ENCODE assay signal across 8 mouse cellular contexts in genomic region chr17:15830171-15830765, GRCm38 (mm10). TPM values are rescaled to one million over a fixed set of nuclear protein-coding genes. Genes with fewer than 3 reads are reported as not detected.
DNase-seq lines count a peak whose midpoint lies in the region; ATAC-seq and TF ChIP-seq lines count a peak whose summit lies in the region.

No protein-coding gene starts in this region.

- peaks cover 40% of the 10 kb centered on the region for H3K4me1 ChIP-seq in megakaryocyte, embryonic 14.5 days
- peaks cover 41% of the 10 kb centered on the region for H3K4me1 ChIP-seq in forebrain, embryonic 15.5 days
- no peaks in the 10 kb centered on the region; the same call in 1 of the 2 replicates for H3K4me1 ChIP-seq in intestine, postnatal 0 days (replicated peaks; ENCODE audit: control insufficient read depth, insufficient read depth, low read length)
- peaks cover 31% of the 10 kb centered on the region for H3K4me1 ChIP-seq in midbrain, embryonic 12.5 days

- no peak for DNase-seq in urinary bladder, postnatal 14 days (ENCODE audit: low spot score)
- DNase-seq in T-cell, adult 2 months (ENCODE audit: low spot score), result no peak

- peak overlapping the region; percentile 91 for H3K27ac ChIP-seq in forebrain, embryonic 15.5 days (replicated peaks)
- H3K27ac ChIP-seq in intestine, postnatal 0 days (ENCODE audit: low read depth, low read length), result peak overlapping the region; percentile 74
- peak overlapping the region; percentile 94 for H3K27ac ChIP-seq in midbrain, embryonic 12.5 days (replicated peaks)

- peak overlapping the region; percentile 88 for H3K4me3 ChIP-seq in megakaryocyte, embryonic 14.5 days (replicated peaks)
- H3K4me3 ChIP-seq in forebrain, embryonic 15.5 days, result peak overlapping the region; percentile 59
- peak overlapping the region; percentile 61 for H3K4me3 ChIP-seq in intestine, postnatal 0 days (ENCODE audit: low read depth, low read length)
- H3K4me3 ChIP-seq in midbrain, embryonic 12.5 days, result peak overlapping the region; percentile 70

- no peaks in the 10 kb centered on the region for H3K36me3 ChIP-seq in megakaryocyte, embryonic 14.5 days (replicated peaks; ENCODE audit: low read length)
- H3K36me3 ChIP-seq in forebrain, embryonic 15.5 days, result no peaks in the 10 kb centered on the region
- H3K36me3 ChIP-seq in intestine, postnatal 0 days (ENCODE audit: control insufficient read depth, insufficient read depth), result no peaks in the 10 kb centered on the region
- no peaks in the 10 kb centered on the region for H3K36me3 ChIP-seq in midbrain, embryonic 12.5 days

- peak overlapping the region; percentile 79 for H3K4me2 ChIP-seq in forebrain, embryonic 15.5 days (replicated peaks)
- peak overlapping the region; percentile 96 for H3K4me2 ChIP-seq in intestine, postnatal 0 days (replicated peaks; ENCODE audit: low read depth)
- peak overlapping the region; percentile 77 for H3K4me2 ChIP-seq in midbrain, embryonic 12.5 days (replicated peaks)

- peak overlapping the region; percentile 69 for H3K9ac ChIP-seq in forebrain, embryonic 15.5 days (replicated peaks)
- H3K9ac ChIP-seq in intestine, postnatal 0 days (ENCODE audit: low read depth, low read length), result peak overlapping the region; percentile 58
- H3K9ac ChIP-seq in midbrain, embryonic 12.5 days (replicated peaks), result peak overlapping the region; percentile 84

- peaks cover 16% of the 10 kb centered on the region; the same call in 1 of the 2 replicates for H3K9me3 ChIP-seq in megakaryocyte, embryonic 14.5 days
- no peaks in the 10 kb centered on the region for H3K9me3 ChIP-seq in forebrain, embryonic 15.5 days
- no peaks in the 10 kb centered on the region for H3K9me3 ChIP-seq in intestine, postnatal 0 days (ENCODE audit: control insufficient read depth)
- H3K9me3 ChIP-seq in midbrain, embryonic 12.5 days, result no peaks in the 10 kb centered on the region

- no peak for TF ChIP-seq CTCF in intestine, postnatal 0 days (IDR thresholded peaks at IDR 0.05; ENCODE audit: low read depth)

- 0% methylated on average over 34 of the region's 34 CpGs for WGBS in forebrain, embryonic 15.5 days
- 1% methylated on average over 34 of the region's 34 CpGs for WGBS in intestine, postnatal 0 days
- WGBS in midbrain, embryonic 12.5 days, result 1% methylated on average over 33 of the region's 34 CpGs

- no peak for ATAC-seq in megakaryocyte, adult 5-6 weeks (ENCODE audit: poor library complexity, severe bottlenecking)
- ATAC-seq in forebrain, embryonic 15.5 days (replicated peaks), result no peak
- ATAC-seq in intestine, postnatal 0 days, result no peak
- no peak; the same call in 1 of the 2 replicates for ATAC-seq in midbrain, embryonic 12.5 days (ENCODE audit: low FRiP score, low read depth)
- ATAC-seq in erythroid progenitor cell, adult 5-6 weeks (replicated peaks; ENCODE audit: low FRiP score, poor library complexity, severe bottlenecking), result no peak

- peaks cover 70% of the 10 kb centered on the region for H3K27me3 ChIP-seq in megakaryocyte, embryonic 14.5 days (replicated peaks)
- no peaks in the 10 kb centered on the region for H3K27me3 ChIP-seq in forebrain, embryonic 15.5 days
- H3K27me3 ChIP-seq in intestine, postnatal 0 days (replicated peaks; ENCODE audit: control insufficient read depth, insufficient read depth, low read length), result no peaks in the 10 kb centered on the region
- no peaks in the 10 kb centered on the region for H3K27me3 ChIP-seq in midbrain, embryonic 12.5 days

RNA-seq across cellular contexts. Expression of gene Rgmb, which starts 0.6 kb away (rescaled TPM):
- polyA plus RNA-seq in megakaryocyte, embryonic 14.5 days (2012; ENCODE audit: insufficient read depth, low replicate concordance), result 0.28 TPM in 1 of 2 replicates, not detected in the other
- 3.4 and 3.8 TPM in 2 replicates for total RNA-seq in megakaryocyte, adult 5-6 weeks (2015)
- 1.7 and 2.3 TPM in 2 replicates for total RNA-seq in megakaryocyte, adult 5-6 weeks (2017)
- 48.2 and 51.9 TPM in 2 replicates for polyA plus RNA-seq in forebrain, embryonic 15.5 days (2015; fragmentation: Nextera tagmentation; extraction: Ambion mirVana)
- polyA plus RNA-seq in intestine, postnatal 0 days (2015; fragmentation: Nextera tagmentation; extraction: Ambion mirVana), result 27.7 and 33.8 TPM in 2 replicates
- 101 and 124 TPM in 2 replicates for polyA plus RNA-seq in midbrain, embryonic 12.5 days (2016; fragmentation: Nextera tagmentation; extraction: Ambion mirVana)
- not detected in 2 replicates for total RNA-seq in erythroid progenitor cell, adult 5-6 weeks (2015; ENCODE audit: low replicate concordance)
- total RNA-seq in erythroid progenitor cell, adult 5-6 weeks (2017; ENCODE audit: low replicate concordance), result not detected in 2 replicates

Comparison
In these comparisons a context has a peak if more than half of its experiments do, and no peak if none do; other contexts are left out.
1. RNA of gene Rgmb, which starts 0.6 kb away (polyA plus RNA-seq): 101 to 124 TPM in midbrain, embryonic 12.5 days, 48.2 to 51.9 TPM in forebrain, embryonic 15.5 days and 27.7 to 33.8 TPM in intestine, postnatal 0 days; 0.28 TPM in megakaryocyte, embryonic 14.5 days; every median in the first group is over 10 times any median in the second.
2. Peak in every context shown above with its lines, with median percentiles within 50 percentile points of each other: H3K4me3 ChIP-seq, H3K27ac ChIP-seq, H3K4me2 ChIP-seq and H3K9ac ChIP-seq.